Mouse (Mus musculus) left cerebral cortex, postnatal 4 days (tissue): Measurements from ENCODE around the gene Ppid. TPM values are rescaled to one million over a fixed set of nuclear protein-coding genes. Genes with fewer than 3 reads are reported as not detected.

Experiments
- DNase-seq: peaks from one replicate; pipeline ENCODE4 v3.0.0-alpha.2; 2022
- intact Hi-C: fragments of 180-260 bp; cut with DNase I; formaldehyde crosslinking; loops from one replicate; pipeline ENCODE4 v1.15.1; 2025
- total RNA-seq, 2 experiments: library from RNA; stranded (reverse); gene quantifications; 2 replicates each; pipeline ENCODE4 v1.2.3; 2021

Ppid gene
- total RNA-seq, 2 experiments from 2014 or later, result 75.0 to 78.1 TPM

DNA sequence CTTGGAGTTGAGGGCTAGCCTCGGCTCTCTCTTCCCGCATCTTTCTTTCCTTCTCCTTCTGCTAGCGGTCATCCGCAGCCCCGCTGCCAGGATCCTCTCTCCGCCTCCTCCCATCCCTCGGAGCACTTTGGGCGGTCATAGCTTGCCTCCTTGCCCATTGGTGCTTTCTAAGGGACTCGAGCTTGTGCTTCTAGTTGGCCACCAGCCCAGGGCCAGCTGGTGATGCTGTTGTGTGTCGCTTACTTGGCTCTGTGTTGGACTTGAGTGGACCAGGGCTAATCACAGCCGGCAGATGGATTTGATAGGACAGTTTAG, 38.2 kb downstream of the Ppid start, which contains the start of gene Etfdh:
Gene Etfdh, minus strand, starts transcription at position 85 of the 315 bp plus-strand sequence.
- peak; percentile 97 for DNase-seq
- intact Hi-C loops, result no loop called here

GRCm38 (mm10) chr3:79652129-79652528, 61.0 kb downstream of the Ppid start:
- intact Hi-C loops, result no loop called here
- DNase-seq, result no peak

Other genes starting within 250 kb of the Ppid start
- gene Fnip2, start 23.5 kb upstream of the Ppid start, total RNA-seq, result 10 to 100 TPM; 42.9 to 46.9 TPM
- gene 4930579G24Rik, start 37.7 kb downstream of the Ppid start, total RNA-seq, result 1 to 10 TPM; 1.6 to 2.5 TPM
- gene Etfdh, start 38.2 kb downstream of the Ppid start, total RNA-seq, result 10 to 100 TPM; 27.0 to 30.0 TPM
- 10 to 100 TPM; 27.1 to 27.5 TPM for gene Rxfp1, start 146.5 kb downstream of the Ppid start, total RNA-seq